Mouse (Mus musculus) embryonic facial prominence, embryonic 10.5 days (tissue): ENCODE measurements around the gene Gins2. TPM values are rescaled to one million over a fixed set of nuclear protein-coding genes. Genes with fewer than 3 reads are reported as not detected.

ENCODE experiments used
- microRNA-seq: library from miRNA; unstranded; fragments of <30 nt; microRNA quantifications from one replicate; pipeline ENCODE4, GENCODE M21; 2017
- polyA plus RNA-seq: library from polyadenylated mRNA; unstranded; fragments of >200 nt; fragmentation: Nextera tagmentation; extraction: Ambion mirVana; gene quantifications from 2 replicates; pipeline ENCODE4 v1.2.1, GENCODE M21; 2016

Gene Gins2
- polyA plus RNA-seq, 1 experiment from 2014 or later, result 156 TPM

Small RNA genes within 50 kb of the gene (microRNA-seq; reads per million reads assigned to microRNA genes)
- not detected for gene Mir7687

Other genes with a start within 250 kb of the Gins2 start
- 2.9 and 3.8 TPM in 2 replicates for gene 1190005I06Rik, start 58.3 kb upstream of the Gins2 start, polyA plus RNA-seq
- 3.7 and 4.2 TPM in 2 replicates for gene Gm27021, start 78.8 kb upstream of the Gins2 start, polyA plus RNA-seq
- gene Cox4i1, start 78.9 kb upstream of the Gins2 start, polyA plus RNA-seq, result 874 and 883 TPM in 2 replicates
- gene Emc8, start 79.3 kb upstream of the Gins2 start, polyA plus RNA-seq, result 388 and 400 TPM in 2 replicates
- 4.6 and 5.8 TPM in 2 replicates for gene Irf8, start 147.1 kb upstream of the Gins2 start, polyA plus RNA-seq